ENCODE assay signal across 15 mouse cellular contexts in the genomic region with DNA sequence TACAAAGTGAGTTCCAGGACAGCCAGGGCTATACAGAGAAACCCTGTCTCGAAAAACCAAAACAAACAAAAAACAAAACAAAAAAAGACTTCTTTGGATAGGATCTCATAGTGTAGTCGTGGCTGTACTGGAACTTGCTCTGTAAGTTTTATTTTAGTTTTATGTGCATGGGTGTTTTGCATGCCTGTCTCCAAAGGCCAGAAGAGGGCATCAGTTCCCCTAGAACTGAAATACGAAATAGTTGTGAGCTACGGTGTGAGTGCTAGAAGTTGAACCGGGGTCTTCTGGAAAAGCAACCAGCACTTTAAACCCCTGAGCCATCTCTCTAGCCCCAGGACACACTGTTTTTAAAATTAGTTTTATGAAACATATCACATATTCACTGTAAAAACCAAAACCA. TPM values are rescaled to one million over a fixed set of nuclear protein-coding genes. Genes with fewer than 3 reads are reported as not detected.
A peak's percentile ranks its signal among the peaks of the same experiment; 100 is the strongest.
DNase-seq lines count a peak whose midpoint lies in the region; ATAC-seq and TF ChIP-seq lines count a peak whose summit lies in the region.
"Had no signal": no experiment of that assay in that cellular context is flagged by ENCODE, and none has a peak within 500 bp of the region (broad histone marks: within the 10 kb centered on the region; RNA-seq: fewer than 3 reads in every experiment).

No protein-coding gene starts in this region.

- peak; percentile 21 for DNase-seq in embryo, embryonic 10.5 days (ENCODE audit: low spot score)
- no peak for DNase-seq in embryo, embryonic 10 days (ENCODE audit: low spot score)
- DNase-seq in midbrain, embryonic 10.5 days (ENCODE audit: low spot score), result no peak
- no peak for DNase-seq in midbrain, embryonic 11.5 days (ENCODE audit: low spot score, missing footprints)
- DNase-seq in liver, postnatal 0 days, result no peak
- no peak for DNase-seq in ovary, postnatal 10 days (ENCODE audit: low spot score)
- DNase-seq: cerebellum, adult 11-12 months; heart, adult 18-20 months; thymus, postnatal 36 days had no signal

- TF ChIP-seq EP300 in liver, postnatal 0 days (IDR thresholded peaks at IDR 0.05; ENCODE audit: low read depth), result no peak

- H3K4me2 ChIP-seq in intestine, postnatal 0 days (replicated peaks; ENCODE audit: low read depth), result no peak overlapping the region
- H3K4me2 ChIP-seq in intestine, embryonic 16.5 days (ENCODE audit: low read depth, low read length), result no peak overlapping the region
- H3K4me2 ChIP-seq in midbrain, embryonic 11.5 days, result no peak overlapping the region
- H3K4me2 ChIP-seq in liver, postnatal 0 days (ENCODE audit: low read depth, low read length), result peak overlapping the region; percentile 79

- H3K27me3 ChIP-seq in intestine, postnatal 0 days (replicated peaks; ENCODE audit: control insufficient read depth, insufficient read depth, low read length), result no peaks in the 10 kb centered on the region
- H3K27me3 ChIP-seq in intestine, embryonic 16.5 days (replicated peaks; ENCODE audit: control insufficient read depth, insufficient read depth, low read length), result no peaks in the 10 kb centered on the region
- H3K27me3 ChIP-seq in midbrain, embryonic 10.5 days (ENCODE audit: low read depth, poor library complexity, severe bottlenecking), result no peaks in the 10 kb centered on the region
- no peaks in the 10 kb centered on the region for H3K27me3 ChIP-seq in midbrain, embryonic 11.5 days (ENCODE audit: control insufficient read depth, insufficient read depth, low read length)
- H3K27me3 ChIP-seq in liver, postnatal 0 days (ENCODE audit: insufficient read depth, low read length), result no peaks in the 10 kb centered on the region
- H3K27me3 ChIP-seq: intestine, embryonic 15.5 days; limb, embryonic 12.5 days; midbrain, embryonic 12.5 days had no signal

- ATAC-seq in intestine, postnatal 0 days, result no peak
- no peak for ATAC-seq in intestine, embryonic 16.5 days
- ATAC-seq in midbrain, embryonic 11.5 days (ENCODE audit: low FRiP score), result no peak
- ATAC-seq in liver, postnatal 0 days, result no peak
- ATAC-seq: forebrain, embryonic 16.5 days; intestine, embryonic 15.5 days had no signal

- H3K27ac ChIP-seq in intestine, postnatal 0 days (ENCODE audit: low read depth, low read length), result no peak overlapping the region
- no peak overlapping the region for H3K27ac ChIP-seq in intestine, embryonic 16.5 days (ENCODE audit: low read length)
- no peak overlapping the region for H3K27ac ChIP-seq in midbrain, embryonic 10.5 days (replicated peaks)
- H3K27ac ChIP-seq in midbrain, embryonic 11.5 days (ENCODE audit: low read depth, low read length), result no peak overlapping the region
- H3K27ac ChIP-seq in liver, postnatal 0 days (ENCODE audit: low read depth), result peak overlapping the region; percentile 19
- H3K27ac ChIP-seq: intestine, embryonic 15.5 days; midbrain, embryonic 12.5 days had no signal

- H3K9me3 ChIP-seq in intestine, postnatal 0 days (ENCODE audit: control insufficient read depth), result no peaks in the 10 kb centered on the region
- no peaks in the 10 kb centered on the region for H3K9me3 ChIP-seq in intestine, embryonic 16.5 days (ENCODE audit: control insufficient read depth, low read length)
- H3K9me3 ChIP-seq in midbrain, embryonic 10.5 days (replicated peaks), result peaks cover 4% of the 10 kb centered on the region; the same call in 1 of the 2 replicates
- 0 out of 2 replicates have a peak, but pooled peaks cover 3% of the 10 kb centered on the region for H3K9me3 ChIP-seq in midbrain, embryonic 11.5 days (ENCODE audit: control insufficient read depth, low read length)
- no peaks in the 10 kb centered on the region for H3K9me3 ChIP-seq in liver, postnatal 0 days (ENCODE audit: low read length)
- H3K9me3 ChIP-seq: intestine, embryonic 15.5 days; limb, embryonic 12.5 days; midbrain, embryonic 12.5 days had no signal

- no peak overlapping the region for H3K9ac ChIP-seq in intestine, postnatal 0 days (ENCODE audit: low read depth, low read length)
- H3K9ac ChIP-seq in intestine, embryonic 16.5 days (ENCODE audit: low read depth, low read length), result no peak overlapping the region
- no peak overlapping the region for H3K9ac ChIP-seq in midbrain, embryonic 11.5 days (ENCODE audit: low read length)
- peak overlapping the region; percentile 93 for H3K9ac ChIP-seq in liver, postnatal 0 days (replicated peaks)
- H3K9ac ChIP-seq: intestine, embryonic 15.5 days; limb, embryonic 12.5 days; midbrain, embryonic 12.5 days had no signal

- no peaks in the 10 kb centered on the region for H3K4me1 ChIP-seq in intestine, postnatal 0 days (replicated peaks; ENCODE audit: control insufficient read depth, insufficient read depth, low read length)
- peaks cover 25% of the 10 kb centered on the region for H3K4me1 ChIP-seq in intestine, embryonic 16.5 days (ENCODE audit: control insufficient read depth, insufficient read depth, low read length)
- peaks cover 34% of the 10 kb centered on the region for H3K4me1 ChIP-seq in midbrain, embryonic 10.5 days
- peaks cover 17% of the 10 kb centered on the region for H3K4me1 ChIP-seq in midbrain, embryonic 11.5 days (ENCODE audit: control insufficient read depth, insufficient read depth, low read length)
- peaks cover 20% of the 10 kb centered on the region for H3K4me1 ChIP-seq in liver, postnatal 0 days (ENCODE audit: insufficient read depth)

- H3K36me3 ChIP-seq in intestine, postnatal 0 days (ENCODE audit: control insufficient read depth, insufficient read depth), result peaks cover 22% of the 10 kb centered on the region; the same call in 1 of the 2 replicates
- H3K36me3 ChIP-seq in intestine, embryonic 16.5 days (ENCODE audit: control insufficient read depth, insufficient read depth, low read length), result peaks cover 14% of the 10 kb centered on the region
- peaks cover 62% of the 10 kb centered on the region for H3K36me3 ChIP-seq in midbrain, embryonic 10.5 days
- H3K36me3 ChIP-seq in midbrain, embryonic 11.5 days (ENCODE audit: control insufficient read depth, insufficient read depth, low read length), result peaks cover 9% of the 10 kb centered on the region
- H3K36me3 ChIP-seq in liver, postnatal 0 days (replicated peaks; ENCODE audit: insufficient read depth, low read length), result peaks cover 58% of the 10 kb centered on the region

- no peak overlapping the region for H3K4me3 ChIP-seq in intestine, postnatal 0 days (ENCODE audit: low read depth, low read length)
- no peak overlapping the region for H3K4me3 ChIP-seq in intestine, embryonic 16.5 days (ENCODE audit: low read length)
- peak overlapping the region; percentile 21; the same call in 1 of the 2 replicates for H3K4me3 ChIP-seq in midbrain, embryonic 10.5 days
- H3K4me3 ChIP-seq in midbrain, embryonic 11.5 days (ENCODE audit: low read depth, low read length), result no peak overlapping the region
- H3K4me3 ChIP-seq in liver, postnatal 0 days (ENCODE audit: low read depth, low read length), result peak overlapping the region; percentile 79
- H3K4me3 ChIP-seq: intestine, embryonic 15.5 days had no signal

- 82% methylated on average over 5 of the region's 5 CpGs for WGBS in intestine, postnatal 0 days
- 84% methylated on average over 5 of the region's 5 CpGs for WGBS in intestine, embryonic 16.5 days
- WGBS in midbrain, embryonic 10.5 days, result 86% methylated on average over 5 of the region's 5 CpGs
- 85% methylated on average over 5 of the region's 5 CpGs for WGBS in midbrain, embryonic 11.5 days
- WGBS in liver, postnatal 0 days (ENCODE audit: insufficient replicate concordance), result 75% methylated on average over 5 of the region's 5 CpGs

- TF ChIP-seq CTCF in intestine, postnatal 0 days (IDR thresholded peaks at IDR 0.05; ENCODE audit: low read depth), result peak; percentile 31; the same call in 1 of the 2 replicates
- peak; percentile 56 for TF ChIP-seq CTCF in liver, postnatal 0 days (IDR thresholded peaks at IDR 0.05; ENCODE audit: low read depth)

RNA-seq across cellular contexts. Expression of gene H2afx, which starts 4.1 kb away (rescaled TPM):
- polyA plus RNA-seq in intestine, postnatal 0 days (2015; fragmentation: Nextera tagmentation; extraction: Ambion mirVana), result 84.5 and 89.1 TPM in 2 replicates
- 268 and 278 TPM in 2 replicates for polyA plus RNA-seq in intestine, embryonic 16.5 days (2015; fragmentation: Nextera tagmentation; extraction: Ambion mirVana)
- 531 and 532 TPM in 2 replicates for polyA plus RNA-seq in midbrain, embryonic 10.5 days (2016; fragmentation: Nextera tagmentation; extraction: Ambion mirVana)
- polyA plus RNA-seq in midbrain, embryonic 11.5 days (2014; fragmentation: Nextera tagmentation; extraction: Ambion mirVana), result 355 and 377 TPM in 2 replicates
- polyA plus RNA-seq in liver, postnatal 0 days (2015; fragmentation: Nextera tagmentation; extraction: Ambion mirVana), result 152 and 164 TPM in 2 replicates

RNA-seq across cellular contexts. Expression of gene Hmbs, which starts 5.5 kb away (rescaled TPM):
- 60.1 and 60.7 TPM in 2 replicates for polyA plus RNA-seq in intestine, postnatal 0 days (2015; fragmentation: Nextera tagmentation; extraction: Ambion mirVana)
- 134 and 155 TPM in 2 replicates for polyA plus RNA-seq in intestine, embryonic 16.5 days (2015; fragmentation: Nextera tagmentation; extraction: Ambion mirVana)
- 168 and 189 TPM in 2 replicates for polyA plus RNA-seq in midbrain, embryonic 10.5 days (2016; fragmentation: Nextera tagmentation; extraction: Ambion mirVana)
- 147 and 158 TPM in 2 replicates for polyA plus RNA-seq in midbrain, embryonic 11.5 days (2014; fragmentation: Nextera tagmentation; extraction: Ambion mirVana)
- 517 and 539 TPM in 2 replicates for polyA plus RNA-seq in liver, postnatal 0 days (2015; fragmentation: Nextera tagmentation; extraction: Ambion mirVana)

RNA-seq across cellular contexts. Expression of gene Dpagt1, which starts 12.8 kb away (rescaled TPM):
- 23.6 and 25.3 TPM in 2 replicates for polyA plus RNA-seq in intestine, postnatal 0 days (2015; fragmentation: Nextera tagmentation; extraction: Ambion mirVana)
- polyA plus RNA-seq in intestine, embryonic 16.5 days (2015; fragmentation: Nextera tagmentation; extraction: Ambion mirVana), result 39.3 and 42.7 TPM in 2 replicates
- 45.6 and 47.5 TPM in 2 replicates for polyA plus RNA-seq in midbrain, embryonic 10.5 days (2016; fragmentation: Nextera tagmentation; extraction: Ambion mirVana)
- polyA plus RNA-seq in midbrain, embryonic 11.5 days (2014; fragmentation: Nextera tagmentation; extraction: Ambion mirVana), result 41.8 and 48.9 TPM in 2 replicates
- polyA plus RNA-seq in liver, postnatal 0 days (2015; fragmentation: Nextera tagmentation; extraction: Ambion mirVana), result 19.0 and 19.4 TPM in 2 replicates

RNA-seq across cellular contexts. Expression of gene C2cd2l, which starts 18.5 kb away (rescaled TPM):
- 42.4 TPM in 2 replicates for polyA plus RNA-seq in intestine, postnatal 0 days (2015; fragmentation: Nextera tagmentation; extraction: Ambion mirVana)
- polyA plus RNA-seq in intestine, embryonic 16.5 days (2015; fragmentation: Nextera tagmentation; extraction: Ambion mirVana), result 15.3 and 16.5 TPM in 2 replicates
- polyA plus RNA-seq in midbrain, embryonic 10.5 days (2016; fragmentation: Nextera tagmentation; extraction: Ambion mirVana), result 8.6 and 10.8 TPM in 2 replicates
- polyA plus RNA-seq in midbrain, embryonic 11.5 days (2014; fragmentation: Nextera tagmentation; extraction: Ambion mirVana), result 9.8 and 10.4 TPM in 2 replicates
- polyA plus RNA-seq in liver, postnatal 0 days (2015; fragmentation: Nextera tagmentation; extraction: Ambion mirVana), result 10.1 and 11.4 TPM in 2 replicates

RNA-seq across cellular contexts. Expression of gene Vps11, which starts 22.9 kb away (rescaled TPM):
- 27.2 and 27.4 TPM in 2 replicates for polyA plus RNA-seq in intestine, postnatal 0 days (2015; fragmentation: Nextera tagmentation; extraction: Ambion mirVana)
- 37.1 and 40.2 TPM in 2 replicates for polyA plus RNA-seq in intestine, embryonic 16.5 days (2015; fragmentation: Nextera tagmentation; extraction: Ambion mirVana)
- polyA plus RNA-seq in midbrain, embryonic 10.5 days (2016; fragmentation: Nextera tagmentation; extraction: Ambion mirVana), result 33.6 and 35.9 TPM in 2 replicates
- 32.0 and 32.4 TPM in 2 replicates for polyA plus RNA-seq in midbrain, embryonic 11.5 days (2014; fragmentation: Nextera tagmentation; extraction: Ambion mirVana)
- 12.1 and 13.3 TPM in 2 replicates for polyA plus RNA-seq in liver, postnatal 0 days (2015; fragmentation: Nextera tagmentation; extraction: Ambion mirVana)

Comparison
In these comparisons a context has a peak if more than half of its experiments do, and no peak if none do; other contexts are left out.
1. H3K4me3 ChIP-seq: peak in midbrain, embryonic 10.5 days (single experiment) and liver, postnatal 0 days (single experiment); none in intestine, postnatal 0 days (single experiment), intestine, embryonic 16.5 days (single experiment) and midbrain, embryonic 11.5 days (single experiment).